Mouse (Mus musculus) gastrocnemius, adult 18-20 months (tissue): ENCODE measurements around the gene Dpp10. TPM values are rescaled to one million over a fixed set of nuclear protein-coding genes. Genes with fewer than 3 reads are reported as not detected.

Experiments used
- DNase-seq: peaks from one replicate; pipeline ENCODE4 v3.0.0; 2021; ENCODE audit warnings: low spot score
- total RNA-seq, 2 experiments: library from RNA; stranded (reverse); gene quantifications; 2 replicates each; pipeline ENCODE4 v1.2.3; 2021

Dpp10 gene
- total RNA-seq, 2 experiments from 2014 or later = 0.28 TPM; not detected in 1

GRCm38 (mm10) chr1:123919606-123920005 is 125.8 kb downstream of the Dpp10 start:
- no peak for DNase-seq

- no peak for DNase-seq
These were observed 142.7 kb downstream of the Dpp10 start for GRCm38 (mm10) chr1:123902628-123903027.

DNA sequence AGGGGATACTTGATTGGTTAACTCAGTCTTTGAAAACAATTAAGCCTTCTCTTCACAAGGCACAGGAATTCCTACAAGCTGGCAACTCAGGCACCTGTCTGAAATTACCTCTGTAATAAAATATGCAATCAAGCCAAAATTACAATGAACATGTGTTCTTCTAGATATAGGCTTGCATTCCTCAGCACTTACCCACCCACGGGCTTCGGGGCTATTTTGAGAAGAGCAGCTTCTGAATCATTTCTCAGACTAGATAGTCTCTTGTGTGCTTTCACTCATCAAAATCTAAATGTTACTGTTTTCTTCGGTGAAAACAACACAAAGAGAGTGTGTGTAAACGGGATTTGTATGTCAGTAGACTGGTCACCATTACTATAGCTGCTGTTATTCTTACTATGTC is 144.1 kb downstream of the Dpp10 start:
- DNase-seq = no peak

- DNase-seq = no peak
These were observed 158.1 kb downstream of the Dpp10 start for GRCm38 (mm10) chr1:123887243-123887642.

DNA sequence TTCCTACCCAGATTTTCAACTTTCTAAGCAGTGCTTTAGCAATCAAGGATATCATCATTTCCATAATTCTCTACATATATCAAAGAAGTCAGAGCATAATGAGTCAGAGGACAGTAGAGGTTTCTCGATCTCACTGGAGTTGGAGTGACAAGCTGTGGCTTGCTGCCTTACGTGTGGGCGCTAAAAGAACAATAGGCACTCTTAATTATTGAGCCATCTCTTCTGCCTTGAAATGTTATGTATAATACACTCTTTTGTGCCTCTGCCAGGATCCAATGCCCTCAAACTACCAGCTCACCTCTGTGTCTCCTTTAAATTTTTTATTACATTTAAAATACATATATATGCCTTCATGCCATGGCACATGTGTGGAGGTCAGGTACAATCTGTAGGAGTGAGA is 198.5 kb downstream of the Dpp10 start:
- DNase-seq = no peak

DNA sequence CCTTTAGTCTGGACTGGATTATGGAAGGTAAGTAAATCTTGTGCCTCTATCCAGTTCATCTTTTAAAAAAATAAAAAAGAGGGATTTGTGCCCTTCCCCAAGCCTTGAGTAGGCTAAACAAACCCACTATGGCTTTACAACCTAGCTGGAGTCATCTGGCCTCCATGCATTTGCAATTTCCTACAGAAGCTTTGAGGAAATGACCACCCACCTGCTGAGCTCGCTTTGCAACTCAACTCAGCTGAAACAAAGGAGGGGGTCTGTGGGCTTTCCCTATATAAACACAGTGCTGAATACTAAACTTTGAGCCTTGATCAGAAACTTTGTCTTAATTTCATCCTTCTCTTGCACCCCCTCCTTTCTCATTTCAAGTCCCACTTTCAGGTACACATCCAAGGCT is 244.2 kb downstream of the Dpp10 start:
- no peak for DNase-seq

DNA sequence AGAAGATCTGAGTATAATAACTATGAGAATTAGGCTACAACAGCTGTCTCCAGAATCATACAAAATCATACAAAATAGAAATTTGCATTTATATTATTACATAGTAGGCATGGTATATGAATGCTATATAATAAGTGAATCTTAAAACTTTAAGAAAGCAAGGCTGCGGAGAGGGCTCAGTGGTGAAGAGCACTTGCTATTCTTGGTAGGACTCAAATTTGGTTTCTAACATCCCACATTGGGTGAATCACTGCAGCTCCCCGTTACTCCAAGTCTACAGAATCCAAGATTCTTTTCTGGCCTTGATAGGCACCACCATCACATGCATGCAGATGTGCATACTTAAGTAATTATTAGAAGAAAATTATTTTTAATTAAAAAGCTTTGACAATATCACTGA is 279.8 kb downstream of the Dpp10 start:
- no peak for DNase-seq

DNA sequence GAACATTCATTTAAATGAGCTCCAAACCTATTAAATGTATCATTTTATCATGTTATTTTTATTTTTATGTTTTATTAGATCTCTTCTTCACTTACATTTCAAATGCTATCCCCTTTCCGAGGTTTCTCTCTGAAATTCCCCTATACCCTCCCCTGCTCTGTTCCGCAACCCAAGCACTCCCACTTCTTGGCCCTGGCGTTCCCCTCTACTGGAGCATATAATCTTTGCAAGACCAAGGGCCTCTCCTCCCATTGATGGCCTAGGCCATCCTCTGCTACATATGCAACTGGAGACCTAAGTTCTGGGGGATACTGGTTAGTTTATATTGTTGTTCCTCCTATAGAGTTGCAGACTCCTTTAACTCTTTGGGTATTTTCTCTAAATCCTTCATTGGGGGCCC is 283.1 kb downstream of the Dpp10 start:
- no peak for DNase-seq

DNA sequence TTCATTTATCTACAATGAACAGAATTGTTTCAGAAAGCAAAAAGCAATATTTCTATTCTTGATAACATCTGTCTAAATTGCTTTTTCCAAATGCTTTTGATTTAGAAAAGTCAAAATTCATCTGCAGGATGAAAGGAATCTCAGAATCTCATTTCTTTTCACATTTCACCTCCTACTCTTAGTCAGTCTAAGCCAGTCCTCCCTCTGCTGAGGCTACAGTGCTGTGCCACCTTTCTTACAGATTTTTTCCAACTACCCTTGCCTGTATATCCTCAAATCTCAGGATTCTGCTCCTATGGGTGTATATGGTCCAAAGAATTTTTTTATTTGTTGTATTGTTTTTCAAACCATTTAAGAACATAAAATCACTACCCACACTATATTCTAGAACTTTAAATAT is 289.3 kb downstream of the Dpp10 start:
- no peak for DNase-seq

- no peak for DNase-seq
These were observed 338.1 kb downstream of the Dpp10 start for GRCm38 (mm10) chr1:123707292-123707691.

DNA sequence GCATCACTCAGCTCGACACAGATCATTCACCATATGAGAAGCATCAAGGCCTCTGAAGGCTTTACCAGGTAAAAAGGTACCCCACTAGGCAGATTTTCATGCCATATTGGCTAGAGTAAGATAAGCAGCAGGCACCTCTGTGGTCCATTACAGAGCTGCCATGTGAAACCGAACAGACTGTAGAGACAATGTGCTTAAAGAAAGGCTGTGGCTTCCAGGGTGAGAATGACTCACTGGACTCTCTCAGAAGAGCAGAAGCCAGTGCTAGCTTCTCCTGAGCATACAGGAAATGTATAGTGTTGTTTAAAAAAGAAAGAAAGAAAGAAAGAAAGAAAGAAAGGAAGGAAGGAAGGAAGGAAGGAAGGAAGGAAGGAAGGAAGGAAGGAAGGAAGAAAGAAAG is 386.9 kb downstream of the Dpp10 start:
- DNase-seq = no peak

DNA sequence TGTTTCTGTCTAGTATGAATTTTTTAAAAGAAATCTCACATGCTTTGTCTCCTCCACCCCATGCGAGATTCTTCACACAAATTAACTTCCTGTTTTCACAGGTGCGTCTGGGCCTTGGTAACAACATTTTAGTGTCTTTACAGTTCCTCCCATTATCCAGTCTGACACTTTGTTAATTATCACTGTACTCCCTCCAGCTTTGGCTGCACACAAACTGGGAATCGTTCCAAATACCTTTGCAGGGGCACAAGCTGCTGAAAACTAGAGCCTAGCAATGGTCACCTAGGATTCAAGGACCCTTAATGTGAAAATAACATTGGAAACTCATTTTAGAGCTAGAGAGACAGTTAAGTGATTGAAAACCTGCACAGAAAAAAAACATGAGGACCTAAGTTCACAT is 388.8 kb downstream of the Dpp10 start:
- no peak for DNase-seq

DNA sequence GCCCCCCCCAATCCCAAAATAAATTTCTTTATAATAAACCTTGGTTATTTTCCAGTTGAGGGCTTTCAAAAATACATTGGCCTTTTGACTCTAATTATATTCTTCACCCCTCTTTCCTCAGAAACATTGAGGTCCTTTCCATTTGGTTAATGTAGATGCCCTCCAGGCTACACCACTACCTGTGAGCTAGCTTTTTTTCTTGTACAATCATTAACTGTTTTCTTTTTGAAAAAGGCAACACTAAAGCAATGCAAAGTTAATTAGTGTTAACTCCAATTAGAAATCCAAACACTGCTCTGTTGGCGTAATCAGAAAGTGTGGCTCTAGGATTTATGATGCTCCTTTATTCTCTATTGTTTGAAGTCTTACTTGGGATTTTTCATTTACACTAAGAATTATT is 407.5 kb downstream of the Dpp10 start:
- no peak for DNase-seq

- DNase-seq = no peak
These were observed 417.1 kb downstream of the Dpp10 start for GRCm38 (mm10) chr1:123628268-123628667.

- no peak for DNase-seq
These were observed 460.5 kb downstream of the Dpp10 start for GRCm38 (mm10) chr1:123584857-123585256.

- no peak for DNase-seq
These were observed 465.2 kb downstream of the Dpp10 start for GRCm38 (mm10) chr1:123580112-123580511.

DNA sequence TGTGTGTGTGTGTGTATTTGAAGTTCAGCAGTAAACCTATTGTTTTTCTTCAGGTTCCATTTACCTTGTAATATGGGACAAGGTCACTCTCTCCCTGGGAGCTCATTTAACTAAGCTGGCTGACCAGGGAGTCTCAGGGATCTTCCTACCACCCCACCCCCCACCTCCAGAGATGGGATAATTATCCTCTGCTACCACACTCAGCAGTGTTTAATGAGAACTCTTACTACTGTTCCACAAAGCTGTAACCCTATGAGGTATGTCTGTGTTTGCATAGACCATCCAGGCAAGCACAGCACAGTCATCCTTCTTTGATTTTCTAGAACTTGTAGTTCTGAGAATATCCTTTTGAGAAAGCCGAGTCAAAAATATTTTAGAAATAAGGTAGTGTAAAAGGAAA is 471.6 kb downstream of the Dpp10 start:
- DNase-seq = no peak

DNA sequence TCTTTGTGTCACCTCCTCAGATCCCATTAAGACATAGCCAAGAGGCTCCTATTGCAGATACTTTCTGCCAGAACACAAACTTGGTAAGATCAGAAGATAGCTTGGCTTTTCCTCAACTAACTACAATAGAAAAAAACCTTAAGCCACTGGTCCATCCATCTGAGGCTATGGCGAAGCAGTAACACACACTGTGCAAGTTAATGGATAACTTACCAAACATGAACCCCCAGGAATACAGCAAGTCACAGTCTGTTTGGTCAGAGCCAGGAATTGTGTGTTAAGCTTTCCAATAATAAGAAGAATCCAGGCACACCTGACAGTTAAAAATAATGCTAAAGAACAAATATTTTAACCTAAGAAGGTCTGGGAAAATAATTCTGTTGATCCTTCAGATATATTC is 502.9 kb downstream of the Dpp10 start:
- DNase-seq = no peak

GRCm38 (mm10) chr1:123467729-123468128 is 577.6 kb downstream of the Dpp10 start:
- DNase-seq = no peak

DNA sequence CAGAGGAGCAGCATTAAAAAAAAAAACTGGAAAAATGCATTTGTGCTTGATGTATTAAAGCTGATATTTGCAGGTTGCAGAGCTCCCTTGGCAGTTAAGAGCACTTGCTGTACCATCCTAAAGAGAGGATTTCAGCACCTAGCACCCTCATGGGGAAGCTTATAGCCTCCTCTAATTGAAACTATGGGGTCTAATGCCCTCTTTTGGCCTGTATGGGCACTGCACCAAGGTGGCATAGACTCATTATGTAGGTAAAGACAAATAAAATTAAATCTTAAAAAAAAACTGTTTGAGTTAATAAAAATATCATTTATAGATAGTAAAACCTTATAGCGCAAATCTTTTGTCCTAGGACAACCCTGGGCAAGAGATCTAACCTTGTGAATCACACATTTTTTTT is 631.2 kb downstream of the Dpp10 start:
- DNase-seq = no peak

DNA sequence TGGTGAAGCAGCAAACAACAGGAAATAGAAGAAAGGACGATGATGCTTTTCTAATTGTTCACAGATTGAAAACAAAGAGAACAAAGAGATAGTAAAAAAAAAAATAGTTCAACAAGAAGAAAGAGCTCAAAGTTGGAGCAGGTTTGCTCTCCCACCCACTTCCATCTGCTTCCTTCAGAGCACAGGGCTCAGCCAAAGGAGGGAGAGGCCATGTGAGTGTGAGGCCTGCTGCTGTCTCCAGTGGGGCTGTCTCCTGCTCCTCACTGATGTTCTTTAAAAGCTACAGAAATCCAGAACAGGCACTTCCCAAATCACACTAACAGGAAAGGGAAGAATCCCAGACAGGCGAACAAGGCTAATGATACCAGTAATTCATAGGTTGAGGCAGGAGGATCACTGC is 694.1 kb downstream of the Dpp10 start:
- no peak for DNase-seq

DNA sequence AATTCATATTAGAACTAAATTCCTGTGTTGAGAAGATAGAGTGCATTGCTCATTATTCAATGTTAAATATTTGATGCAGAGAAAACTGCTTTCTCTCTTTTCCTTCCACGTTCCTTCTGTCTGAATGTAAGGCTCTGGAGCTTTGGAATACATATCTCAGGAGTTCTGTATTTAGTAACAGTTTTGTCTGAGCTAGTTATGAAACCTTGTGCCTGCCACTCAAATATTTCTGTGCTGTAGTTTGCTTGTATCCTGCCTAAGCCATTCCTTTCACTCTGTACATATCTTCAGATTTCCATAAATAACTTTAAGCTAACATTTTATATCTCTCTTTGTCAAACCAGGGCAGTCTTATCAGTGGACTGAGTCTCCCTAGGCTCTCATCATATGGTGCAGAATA is 707.5 kb downstream of the Dpp10 start:
- DNase-seq = no peak

DNA sequence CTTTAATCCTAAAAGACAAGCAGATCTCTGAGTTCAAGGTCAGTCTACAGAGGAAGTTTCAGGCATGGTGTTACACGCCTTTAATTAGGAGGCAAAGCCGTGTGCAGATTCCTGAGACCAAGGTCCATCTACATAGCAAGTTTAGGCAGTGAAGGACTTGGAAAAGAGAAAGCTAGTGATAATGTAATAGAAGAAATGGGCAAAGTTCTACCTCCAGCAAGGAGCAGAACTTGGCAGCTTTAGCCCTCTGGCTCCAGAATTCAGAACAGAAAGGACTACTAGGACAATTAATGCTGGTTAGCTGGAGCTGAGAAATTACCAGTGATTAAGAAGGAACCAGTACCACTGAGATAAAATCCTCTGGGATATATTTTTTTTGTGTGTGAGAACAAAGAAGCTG is 728.5 kb downstream of the Dpp10 start:
- DNase-seq = no peak
